Mouse (Mus musculus) large intestine, adult 2 months (tissue): ENCODE data around the gene Fah. TPM values are rescaled to one million over a fixed set of nuclear protein-coding genes. Genes with fewer than 3 reads are reported as not detected.

Experiments
- DNase-seq: peaks from one replicate; pipeline ENCODE4 v3.0.0-alpha.2; 2012; ENCODE audit warnings: low read depth, low spot score
- WGBS: fragments of 180-500 bp; shearing (Covaris S2); methylation state at CpG from one replicate; pipeline ENCODE4 v1.1.7; 2018; 5-methylcytosine and 5-hydroxymethylcytosine counted together
- polyA plus RNA-seq: library from polyadenylated mRNA; depleted of rRNA; stranded (reverse); fragments of >200 nt; gene quantifications from 2 replicates; pipeline ENCODE4 v1.2.3, GENCODE M21; 2012; rRNA removed

Gene Fah
- polyA plus RNA-seq, 1 experiment: 15.2 TPM

- no peak for DNase-seq
- WGBS: 81% methylated on average over 4 of the region's 4 CpGs
Observed at GRCm38 (mm10) chr7:84544946-84545345, 61.6 kb downstream of the Fah start.

Other genes with a start within 250 kb of the Fah start
- 0.46 and 0.70 TPM in 2 replicates for gene Arnt2, start 196.5 kb downstream of the Fah start, polyA plus RNA-seq
- 0.29 and 0.33 TPM in 2 replicates for gene Gm2115, start 77.8 kb downstream of the Fah start, polyA plus RNA-seq
- gene Zfand6, start 83.2 kb upstream of the Fah start, polyA plus RNA-seq: 76.0 and 99.6 TPM in 2 replicates
- not detected in 2 replicates for gene Olfr291, start 246.8 kb upstream of the Fah start, polyA plus RNA-seq